Mouse (Mus musculus) cerebellum, postnatal 36 days (tissue): ENCODE measurements around the gene Tes.
A peak's percentile ranks its signal among the peaks of the same experiment; 100 is the strongest.

Experiments
- DNase-seq, 2 experiments: peaks; one replicate each; pipeline ENCODE4 v3.0.0; 2021 to 2022; ENCODE audit warnings: mixed read lengths in 2 of 2

Tes gene

DNA sequence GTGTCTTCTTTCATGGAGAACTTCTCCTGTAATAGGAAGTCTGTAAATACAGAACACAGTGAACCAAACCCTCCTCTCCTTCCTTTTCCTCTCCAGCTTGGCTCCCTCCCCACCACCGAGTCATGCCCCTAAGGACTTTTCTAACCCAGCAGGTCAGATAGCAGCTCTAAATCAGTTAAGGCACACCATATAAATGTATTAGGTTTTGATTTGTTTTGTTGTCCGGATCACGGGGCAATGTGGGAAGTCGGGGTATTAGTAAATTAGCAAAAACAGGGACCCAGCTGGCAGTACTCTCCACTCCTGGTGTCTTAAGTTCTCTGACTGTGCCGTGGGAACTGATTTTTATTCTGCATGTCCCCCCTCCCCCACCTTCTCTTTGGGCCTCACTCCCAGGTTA is 14.4 kb downstream of the Tes start:
- DNase-seq: no peak

GRCm38 (mm10) chr6:17079826-17080225 is 14.9 kb downstream of the Tes start:
- DNase-seq: no peak

DNA sequence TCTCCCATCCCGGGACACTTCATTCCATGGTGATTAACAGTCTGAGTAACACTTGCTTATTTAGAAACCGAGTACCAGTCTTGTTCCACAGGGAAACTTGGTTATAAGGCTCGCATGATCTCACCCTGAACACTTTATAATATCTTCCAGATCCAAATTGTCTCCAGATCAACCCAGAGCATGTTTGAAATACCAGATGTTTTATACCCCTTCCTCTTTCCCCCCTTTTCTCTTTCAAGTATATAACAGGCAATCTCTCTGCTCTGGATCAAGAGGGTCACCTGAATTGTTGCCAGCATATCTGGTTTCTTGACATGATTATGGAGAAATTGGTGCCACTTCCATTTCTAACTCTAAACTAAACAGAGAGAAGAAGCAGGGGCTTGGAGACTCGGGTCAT is 17.3 kb downstream of the Tes start:
- no peak for DNase-seq

GRCm38 (mm10) chr6:17082800-17083199 is 17.9 kb downstream of the Tes start:
- no peak for DNase-seq

DNA sequence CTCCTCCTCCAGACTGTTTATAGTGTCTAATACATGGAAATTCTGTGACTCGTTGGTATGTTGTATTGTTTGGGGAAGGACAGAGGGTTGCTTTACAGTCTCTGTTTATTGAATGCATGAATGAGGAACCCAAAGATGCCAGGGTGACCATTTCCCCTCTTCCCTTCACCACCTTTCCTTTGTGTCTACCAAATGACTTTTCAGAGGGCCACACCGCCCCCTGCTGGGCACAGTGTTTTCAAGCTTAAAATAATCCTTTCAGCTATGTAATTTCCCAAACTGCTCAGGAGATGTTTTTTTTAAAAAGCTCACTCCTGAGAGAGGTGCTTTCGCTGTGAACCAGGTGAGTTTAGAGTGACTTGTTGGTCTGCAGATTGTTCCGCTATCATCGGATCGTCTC is 22.5 kb downstream of the Tes start:
- peak; percentile 33 to 45 for DNase-seq

DNA sequence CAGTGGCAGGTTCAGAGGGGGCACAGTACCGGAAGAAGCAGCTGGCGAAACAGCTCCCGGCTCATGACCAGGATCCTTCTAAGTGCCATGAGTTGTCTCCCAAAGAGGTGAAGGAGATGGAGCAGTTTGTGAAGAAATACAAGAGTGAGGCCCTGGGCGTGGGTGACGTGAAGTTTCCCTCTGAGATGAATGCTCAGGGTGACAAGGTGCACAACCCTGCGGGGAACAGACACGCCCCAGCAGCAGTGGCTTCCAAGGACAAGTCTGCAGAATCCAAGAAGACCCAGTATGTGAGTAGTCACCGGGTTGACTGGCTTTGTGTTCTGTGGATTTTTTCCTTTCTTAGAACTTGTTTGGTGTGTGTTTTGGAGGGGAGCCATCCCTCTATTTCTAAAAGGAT is 32.4 kb downstream of the Tes start:
- DNase-seq: no peak

DNA sequence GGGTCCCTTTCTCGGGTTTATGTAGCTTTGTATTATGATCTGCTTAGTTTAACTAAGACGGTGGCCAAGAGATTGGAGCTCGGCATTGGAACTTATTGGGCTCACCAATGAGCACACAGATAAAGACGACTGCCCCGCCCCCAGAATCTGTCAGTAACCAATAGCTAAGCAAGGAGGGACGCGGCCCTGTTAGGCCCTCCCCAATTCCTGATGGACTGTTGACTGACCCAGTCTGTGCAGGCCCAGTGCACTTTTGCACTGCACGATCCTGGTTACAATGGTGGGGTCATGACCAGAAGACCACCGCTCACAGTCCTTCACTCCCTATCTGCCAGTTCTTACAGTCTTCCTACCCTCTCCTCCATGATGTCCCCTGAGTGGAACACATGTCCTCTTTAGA is 33.6 kb downstream of the Tes start:
- no peak for DNase-seq

- DNase-seq: no peak
These were observed 34.7 kb downstream of the Tes start for GRCm38 (mm10) chr6:17099477-17100130.

GRCm38 (mm10) chr6:17105714-17106113 is 40.8 kb downstream of the Tes start:
- DNase-seq: peak; percentile 22 to 61

DNA sequence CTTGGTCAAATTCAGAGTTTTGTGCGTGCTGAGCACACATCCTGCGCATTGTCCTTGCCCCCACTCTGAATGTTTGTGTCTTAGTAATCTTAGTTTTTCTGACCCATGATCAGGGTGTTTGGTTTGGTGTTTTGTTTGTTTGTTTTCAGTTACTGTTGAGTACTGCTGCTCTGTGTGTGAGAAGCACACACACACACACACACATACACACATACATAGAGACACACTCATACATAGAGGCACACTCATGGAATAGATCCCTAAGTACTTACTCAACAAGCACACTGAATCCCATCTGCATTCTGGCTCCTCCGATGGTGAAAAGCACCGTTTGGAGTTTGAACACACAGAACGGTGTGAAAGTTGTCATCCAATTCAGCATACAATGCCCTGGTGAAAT is 41.5 kb downstream of the Tes start:
- no peak for DNase-seq

DNA sequence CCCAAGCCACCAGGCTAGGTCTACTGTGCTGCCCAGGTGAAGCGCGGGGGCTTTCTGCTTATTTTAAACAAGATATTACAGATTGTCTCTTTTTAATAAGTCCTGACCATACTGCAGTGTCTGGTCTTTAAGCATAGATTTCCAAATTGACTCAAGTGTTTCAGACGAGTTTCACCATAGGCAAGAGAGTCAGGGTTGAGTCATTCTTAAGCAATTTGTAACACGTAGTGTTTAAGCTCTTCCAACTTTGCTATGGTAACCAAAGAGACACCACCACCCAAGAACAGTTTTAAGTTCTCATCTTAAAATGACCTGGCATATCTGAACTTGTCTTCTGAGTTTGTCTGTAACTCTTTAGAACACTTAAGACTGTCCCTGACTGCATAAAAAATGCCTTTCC is 44.3 kb downstream of the Tes start:
- DNase-seq: no peak

- DNase-seq: no peak
These were observed 45.7 kb downstream of the Tes start for GRCm38 (mm10) chr6:17110564-17111100.

DNA sequence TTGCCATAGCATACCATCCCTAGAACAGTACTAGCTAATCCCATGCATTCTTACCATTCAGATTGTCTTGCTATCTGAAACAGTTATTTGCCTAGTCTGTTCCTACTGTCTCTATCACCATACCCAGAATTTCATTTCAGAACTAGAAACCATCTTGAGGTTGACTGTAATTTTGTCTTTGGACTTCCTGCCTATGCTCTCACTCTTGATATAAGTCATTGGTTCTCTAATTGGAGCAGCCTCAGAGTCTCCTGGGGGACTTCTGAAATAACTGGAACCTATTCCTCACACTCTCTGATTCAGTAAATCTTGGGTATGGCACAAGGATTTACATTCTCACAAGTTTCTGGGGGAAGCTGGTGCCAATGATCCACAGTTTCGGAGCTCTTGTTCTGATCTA is 47.1 kb downstream of the Tes start:
- DNase-seq: no peak

DNA sequence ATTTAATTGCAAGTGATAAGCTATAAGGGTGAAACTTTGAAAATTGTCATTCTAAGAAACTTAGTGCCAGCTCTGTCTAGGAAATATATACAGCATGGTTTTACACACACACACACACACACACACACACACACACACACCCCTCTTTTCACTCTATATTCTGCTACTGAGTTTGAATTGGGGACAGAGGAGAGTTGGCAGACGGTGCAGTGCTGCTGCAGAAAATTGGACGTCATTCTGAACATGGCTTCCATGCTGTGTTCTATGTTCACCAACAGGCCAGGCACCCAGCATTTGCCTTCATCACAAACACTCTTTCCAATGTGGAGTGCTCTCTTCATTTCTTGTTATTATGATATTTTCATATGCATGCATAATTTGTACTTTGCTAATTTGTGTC is 48.0 kb downstream of the Tes start:
- DNase-seq: no peak

- DNase-seq: no peak
These were observed 49.6 kb downstream of the Tes start for GRCm38 (mm10) chr6:17114588-17114987.

DNA sequence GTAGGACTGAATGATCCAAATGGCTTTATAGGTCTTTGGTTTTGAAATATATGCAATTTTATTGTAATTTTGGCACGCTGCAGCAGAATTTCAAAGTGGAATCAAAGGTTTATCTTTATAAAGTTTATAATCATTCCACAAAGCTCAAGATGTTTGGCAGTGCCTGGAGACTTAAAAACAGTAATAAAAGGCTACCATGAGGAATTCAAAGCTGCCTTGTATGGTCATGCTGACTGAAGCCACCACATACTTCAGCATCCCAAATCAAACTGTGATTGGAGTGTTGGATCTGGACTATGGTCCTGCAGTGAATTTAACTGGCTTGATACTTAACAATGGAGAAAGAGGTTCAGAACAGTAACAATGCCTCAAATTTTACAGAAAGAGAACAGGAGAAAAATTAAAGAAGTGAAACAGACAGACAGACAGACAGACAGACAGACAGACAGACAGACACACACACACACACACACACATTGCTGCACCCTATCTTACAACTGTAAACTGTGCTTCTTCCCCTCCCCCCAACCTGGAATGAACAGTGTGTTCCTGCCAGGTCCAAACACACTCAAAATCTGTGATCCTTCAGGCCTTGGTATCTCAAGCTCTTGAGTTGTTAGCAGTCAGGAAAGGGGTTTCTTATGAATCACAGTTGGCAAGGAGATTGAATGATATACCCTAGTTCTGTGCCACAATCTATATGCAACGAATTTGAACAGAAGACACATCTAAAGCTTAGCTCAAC is 50.3 kb downstream of the Tes start:
- DNase-seq: no peak

DNA sequence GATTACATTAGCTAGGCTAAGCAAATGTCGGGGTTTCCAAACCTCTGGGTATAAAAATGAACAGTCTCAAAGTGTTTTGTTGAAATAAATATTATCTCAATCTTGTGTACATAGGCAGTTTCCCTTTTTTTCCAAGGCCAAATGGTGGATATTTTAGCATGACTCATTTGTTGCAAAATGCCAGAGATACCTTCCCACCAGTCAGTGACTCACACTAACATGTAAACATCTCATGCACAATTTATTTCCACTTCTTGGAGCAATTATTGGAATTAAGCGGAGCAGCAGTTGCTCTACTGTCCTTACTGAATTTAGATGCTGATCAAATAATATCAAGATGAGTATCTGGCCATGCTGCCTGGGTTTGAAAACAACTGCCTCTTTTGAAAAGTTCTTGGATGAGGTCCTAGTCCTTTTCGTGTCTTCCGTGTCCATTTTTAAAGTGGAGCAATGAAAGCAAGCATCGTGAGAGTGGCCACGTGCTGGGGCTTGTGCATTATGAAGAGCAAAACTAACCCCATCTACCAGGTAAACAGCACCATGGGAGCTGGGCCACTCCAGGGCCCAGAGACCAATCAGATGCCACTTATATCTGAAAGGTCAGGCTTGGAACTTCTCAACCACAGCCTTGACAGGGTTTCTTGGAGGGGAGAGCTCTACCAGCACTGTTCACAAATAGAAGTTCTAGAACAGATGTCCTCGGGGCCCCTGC is 54.7 kb downstream of the Tes start:
- no peak for DNase-seq

GRCm38 (mm10) chr6:17140021-17140420 is 75.1 kb downstream of the Tes start:
- DNase-seq: no peak

DNA sequence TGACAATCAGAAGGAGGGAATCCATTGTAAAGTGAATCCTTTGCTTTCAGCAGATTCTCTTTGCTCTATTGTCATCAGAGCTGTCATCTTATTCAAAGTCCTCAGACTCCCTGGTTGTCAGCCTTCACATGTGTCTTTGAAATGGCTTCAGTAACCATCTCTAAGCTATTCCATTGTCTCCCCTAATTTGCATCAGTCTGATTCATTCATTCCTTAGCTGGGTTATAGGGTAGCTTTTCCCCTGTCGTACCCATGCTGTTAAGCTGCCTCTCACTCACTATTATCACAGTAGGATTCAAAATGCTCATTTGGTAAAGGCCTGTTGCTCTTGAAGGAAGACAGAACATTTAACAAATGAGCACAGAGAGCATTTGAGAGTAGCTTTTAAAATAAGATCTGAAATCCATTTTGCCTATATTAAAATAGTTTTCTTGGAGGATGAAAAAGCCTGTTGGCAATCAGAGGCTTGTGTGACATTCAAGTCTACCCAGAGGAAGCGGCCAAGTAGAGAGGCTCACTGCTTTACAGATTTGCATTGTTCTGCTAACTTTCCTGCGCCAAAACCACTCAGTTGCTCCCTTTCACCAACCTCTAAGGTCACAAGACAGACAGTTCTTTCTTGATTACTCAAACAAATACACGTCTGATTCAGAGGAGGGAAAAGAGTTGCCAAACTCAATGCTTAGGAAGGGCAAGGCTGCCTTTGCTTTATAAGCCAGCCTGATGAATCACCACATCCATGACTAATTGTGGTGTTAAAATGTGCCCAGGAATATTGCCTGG is 77.8 kb downstream of the Tes start:
- no peak for DNase-seq

DNA sequence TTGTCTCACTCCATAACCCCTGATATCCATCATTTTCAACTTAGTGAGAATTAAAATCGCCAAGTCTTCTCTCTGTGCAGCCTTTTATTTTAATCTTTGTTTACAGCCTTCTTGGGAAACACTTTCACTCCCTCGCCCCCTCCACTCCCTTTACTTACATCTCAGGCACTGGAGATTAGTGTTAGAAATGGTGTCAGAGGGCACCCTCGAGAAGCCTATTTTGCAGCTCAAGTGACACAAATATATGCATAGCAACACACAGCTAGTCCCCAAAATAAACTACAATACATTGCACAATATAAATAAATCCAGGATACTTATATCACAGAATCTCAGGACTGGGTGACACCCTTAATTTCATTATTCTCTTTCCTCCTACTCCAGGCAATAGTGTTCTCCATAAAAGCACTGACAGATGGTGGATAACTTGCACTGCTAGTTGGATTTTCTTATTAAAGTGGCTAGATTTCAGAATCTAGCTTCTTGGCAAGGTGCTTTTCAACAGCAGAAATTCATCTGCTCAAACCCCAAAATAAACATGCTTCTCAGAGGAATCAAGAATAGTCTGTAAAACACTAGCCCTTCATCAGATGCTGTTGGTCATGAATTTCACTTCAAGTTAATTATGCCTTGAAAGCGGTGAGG is 86.2 kb downstream of the Tes start:
- no peak for DNase-seq

- no peak for DNase-seq
These were observed 87.6 kb downstream of the Tes start for GRCm38 (mm10) chr6:17152551-17152950.
